Mouse (Mus musculus): ENCODE results near the gene Tesk2. TPM values are rescaled to one million over a fixed set of nuclear protein-coding genes. Genes with fewer than 3 reads are reported as not detected.
"Not testable (repeated sequence)": the region's sequence is repeated elsewhere in the genome, so short reads cannot be mapped to it uniquely, and the experiment has no call there.

Tesk2 gene
- total RNA-seq (2021): 1 to 10 TPM; 2.0 to 2.2 TPM

GRCm38 (mm10) chr4:116720343-116721097 lies at the start of gene Tesk2:
Tesk2 (plus strand) TSS chr4:116720948.
- intact Hi-C loops (cut with DNase I): no loop called here

GRCm38 (mm10) chr4:116672785-116673184 lies 48.0 kb upstream of the Tesk2 start:
- no peak for DNase-seq

More at GRCm38 (mm10) chr4:116720343-116721097, at the start of gene Tesk2:
- peak; percentile 94 for DNase-seq

GRCm38 (mm10) chr4:116674761-116675160 lies 46.0 kb upstream of the Tesk2 start:
- intact Hi-C loops (cut with DNase I); DNase-seq: not testable (repeated sequence)

More at GRCm38 (mm10) chr4:116672785-116673184, 48.0 kb upstream of the Tesk2 start:
- intact Hi-C loops (cut with DNase I): no loop called here

GRCm38 (mm10) chr4:116676027-116676426 lies 44.7 kb upstream of the Tesk2 start:
- no peak for DNase-seq
- intact Hi-C loops (cut with DNase I): no loop called here

- no peak for DNase-seq
- intact Hi-C loops (cut with DNase I): no loop called here
Observed at GRCm38 (mm10) chr4:116677808-116678207, 42.9 kb upstream of the Tesk2 start.

GRCm38 (mm10) chr4:116679141-116679540 lies 41.6 kb upstream of the Tesk2 start:
- intact Hi-C loops (cut with DNase I): no loop called here

GRCm38 (mm10) chr4:116680521-116680920 lies 40.2 kb upstream of the Tesk2 start:
- DNase-seq; intact Hi-C loops (cut with DNase I): not testable (repeated sequence)

More at GRCm38 (mm10) chr4:116679141-116679540, 41.6 kb upstream of the Tesk2 start:
- DNase-seq: no peak

- intact Hi-C loops (cut with DNase I): no loop called here
- no peak for DNase-seq
Observed at GRCm38 (mm10) chr4:116683957-116684356, 36.8 kb upstream of the Tesk2 start.

GRCm38 (mm10) chr4:116684665-116685064 lies 36.1 kb upstream of the Tesk2 start:
- intact Hi-C loops (cut with DNase I): no loop called here
- no peak for DNase-seq

GRCm38 (mm10) chr4:116685402-116686061 lies 35.2 kb upstream of the Tesk2 start, which contains the start of gene Prdx1:
Prdx1 (plus strand) TSS chr4:116685544.
- DNase-seq: peak; percentile 96
- intact Hi-C loops (cut with DNase I): no loop called here

- no peak for DNase-seq
- intact Hi-C loops (cut with DNase I): no loop called here
Observed at GRCm38 (mm10) chr4:116687041-116687440, 33.7 kb upstream of the Tesk2 start.

GRCm38 (mm10) chr4:116689309-116689876 lies 31.4 kb upstream of the Tesk2 start:
- intact Hi-C loops (cut with DNase I): no loop called here
- no peak for DNase-seq

GRCm38 (mm10) chr4:116692146-116692545 lies 28.6 kb upstream of the Tesk2 start:
- no peak for DNase-seq
- intact Hi-C loops (cut with DNase I): no loop called here

GRCm38 (mm10) chr4:116693785-116694184 lies 27.0 kb upstream of the Tesk2 start:
- no peak for DNase-seq
- intact Hi-C loops (cut with DNase I): no loop called here

GRCm38 (mm10) chr4:116698693-116699342 lies 21.9 kb upstream of the Tesk2 start:
- DNase-seq: no peak
- intact Hi-C loops (cut with DNase I): no loop called here

GRCm38 (mm10) chr4:116700964-116701363 lies 19.8 kb upstream of the Tesk2 start:
- DNase-seq: no peak
- intact Hi-C loops (cut with DNase I): no loop called here

GRCm38 (mm10) chr4:116703804-116704203 lies 16.9 kb upstream of the Tesk2 start:
- intact Hi-C loops (cut with DNase I): no loop called here
- DNase-seq: peak; percentile 78

- no peak for DNase-seq
- intact Hi-C loops (cut with DNase I): no loop called here
Observed at GRCm38 (mm10) chr4:116707666-116708065, 13.1 kb upstream of the Tesk2 start.

- peak; percentile 91 for DNase-seq
- intact Hi-C loops (cut with DNase I): no loop called here
Observed at GRCm38 (mm10) chr4:116708201-116708764, 12.5 kb upstream of the Tesk2 start, which contains the start of the genes Mmachc and Ccdc163. Mmachc (minus strand) TSS chr4:116708406. Ccdc163 (plus strand) TSS chr4:116708509.

- intact Hi-C loops (cut with DNase I): no loop called here
- DNase-seq: no peak
Observed at GRCm38 (mm10) chr4:116708791-116709390, 11.9 kb upstream of the Tesk2 start.
